Mouse (Mus musculus): ENCODE results near the gene Gm17617.

DNA sequence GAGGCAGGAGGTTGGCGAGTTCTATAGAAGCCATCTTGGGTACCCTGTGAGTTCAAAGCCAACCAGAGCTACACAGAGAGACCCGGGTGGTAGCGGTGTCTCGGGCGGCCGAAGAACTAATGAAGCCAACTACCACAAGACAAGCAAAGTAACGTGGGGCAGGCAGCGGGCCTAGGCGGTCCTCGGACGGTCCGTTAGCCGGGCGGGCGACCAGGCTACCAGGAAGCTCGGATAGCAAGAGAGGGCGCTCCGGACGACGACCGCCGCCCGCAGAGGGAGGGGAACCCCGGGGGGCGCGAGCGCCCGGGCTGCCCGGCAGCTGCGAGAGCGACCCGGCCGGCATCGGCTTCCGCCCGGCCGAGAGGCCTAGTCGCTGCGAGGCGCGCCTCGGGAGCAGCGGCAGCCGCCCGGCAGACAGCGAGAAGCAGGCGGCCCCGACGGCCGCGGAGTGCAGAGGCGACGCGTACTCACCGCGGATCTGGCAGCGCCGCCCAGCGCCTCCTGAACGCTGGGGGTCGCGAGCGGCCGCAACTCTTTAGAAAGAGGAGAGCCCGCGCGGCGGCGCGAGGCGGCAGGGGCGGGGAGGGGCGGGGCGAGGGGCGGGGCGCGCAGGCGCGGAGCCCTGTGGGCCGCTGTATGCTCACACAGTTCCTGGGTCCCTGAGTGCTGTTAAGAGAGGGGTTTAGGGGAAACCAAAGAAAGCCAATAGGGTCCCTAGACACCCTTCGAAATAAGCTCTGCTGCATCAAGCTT is 33.4 kb downstream of the Gm17617 start, which contains the start of gene Uimc1:
- TF ChIP-seq CTCF (IDR thresholded peaks at IDR 0.05; ENCODE audit: borderline replicate concordance, insufficient read depth, low read length) (0 out of 2 replicates have a peak, but pooled peaks have one; percentile 13), POLR2A (IDR thresholded peaks at IDR 0.05; ENCODE audit: low read depth, low read length) (peak; percentile 78)
